Mouse (Mus musculus): ENCODE measurements around the gene Ltb. TPM values are rescaled to one million over a fixed set of nuclear protein-coding genes. Genes with fewer than 3 reads are reported as not detected.

Gene Ltb
- polyA plus RNA-seq, 1 experiment from 2014 or later: 0.24 TPM

DNA sequence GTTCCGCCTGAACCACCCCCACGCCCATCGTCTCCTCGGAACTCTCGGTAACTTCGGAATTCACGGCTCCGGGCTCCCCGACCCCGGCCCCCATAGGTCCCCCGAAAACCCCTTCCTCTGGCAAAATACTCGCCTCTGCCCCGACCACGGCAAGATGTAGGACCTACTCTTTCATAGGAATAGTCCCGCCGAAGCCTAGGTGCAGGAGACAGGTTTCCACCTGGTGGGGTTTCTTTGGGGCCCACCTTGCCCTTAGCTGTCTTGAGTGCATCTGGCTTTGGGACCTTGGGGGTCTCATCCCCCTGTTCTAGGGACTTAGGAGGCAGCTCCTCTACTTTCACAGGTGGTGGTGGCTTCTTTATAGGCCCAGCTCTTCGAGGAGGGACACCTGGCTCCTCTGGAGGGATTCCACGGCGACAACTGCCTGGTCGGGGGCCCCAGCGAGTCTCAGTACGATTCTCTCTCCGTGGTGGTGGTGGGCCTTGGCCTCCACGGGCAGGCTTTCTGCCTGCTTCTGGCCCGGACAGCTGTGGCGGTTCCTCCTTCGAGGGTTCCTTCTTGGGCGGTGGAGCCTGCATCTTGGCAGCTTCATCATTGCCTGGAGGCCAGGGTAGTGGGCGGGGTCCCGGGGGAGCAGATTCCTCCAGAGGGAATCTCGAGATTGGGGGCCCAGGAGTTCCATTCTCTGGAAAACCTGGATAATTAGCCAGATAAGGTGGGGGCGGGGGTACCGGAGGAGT, 37.6 kb upstream of the Ltb start:
- peaks cover 2% of the 10 kb centered on the region; the same call in 1 of the 2 replicates for H3K4me1 ChIP-seq (replicated peaks; ENCODE audit: control insufficient read depth, insufficient read depth, low read length)
- no peak overlapping the region for H3K9ac ChIP-seq (replicated peaks; ENCODE audit: low read depth, low read length)
- peaks cover 93% of the 10 kb centered on the region for H3K36me3 ChIP-seq (ENCODE audit: control insufficient read depth, insufficient read depth)
- no peak overlapping the region for H3K27ac ChIP-seq (ENCODE audit: low read length)
- ATAC-seq: no peak
- no peak overlapping the region for H3K4me2 ChIP-seq (ENCODE audit: low read length)
- H3K4me3 ChIP-seq (replicated peaks; ENCODE audit: low read length): no peak overlapping the region
- H3K9me3 ChIP-seq (ENCODE audit: control insufficient read depth, low read length): no peaks in the 10 kb centered on the region
- 89% methylated on average over 33 of the region's 33 CpGs for WGBS
- no peaks in the 10 kb centered on the region for H3K27me3 ChIP-seq (replicated peaks; ENCODE audit: control insufficient read depth, insufficient read depth, low read length)

DNA sequence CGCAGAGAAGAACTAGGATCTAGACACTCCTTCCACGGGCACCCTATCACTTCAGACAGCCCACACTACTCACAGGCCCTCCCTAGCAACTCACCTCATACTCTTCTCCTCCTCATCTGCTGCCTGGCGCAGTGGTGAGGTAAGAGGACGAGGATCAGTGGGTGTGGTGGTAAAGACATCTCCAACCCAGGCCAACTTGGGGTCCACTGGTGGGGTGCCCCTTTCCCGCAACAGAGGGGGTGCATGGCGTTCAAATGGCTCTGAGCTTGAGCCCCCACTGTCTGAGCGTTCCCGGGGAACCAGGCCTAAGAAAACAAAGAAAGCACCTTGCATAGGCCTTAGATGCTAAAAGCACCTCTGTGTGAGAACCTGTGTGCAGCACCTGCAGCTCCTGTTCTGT, 37.0 kb upstream of the Ltb start:
- H3K9me3 ChIP-seq (ENCODE audit: control insufficient read depth, low read length): no peaks in the 10 kb centered on the region
- ATAC-seq: no peak
- H3K4me3 ChIP-seq (replicated peaks; ENCODE audit: low read length): no peak overlapping the region
- WGBS: 93% methylated on average over 8 of the region's 8 CpGs
- no peak overlapping the region for H3K9ac ChIP-seq (replicated peaks; ENCODE audit: low read depth, low read length)
- no peak overlapping the region for H3K4me2 ChIP-seq (ENCODE audit: low read length)
- H3K27me3 ChIP-seq (replicated peaks; ENCODE audit: control insufficient read depth, insufficient read depth, low read length): no peaks in the 10 kb centered on the region
- peaks cover 7% of the 10 kb centered on the region for H3K4me1 ChIP-seq (replicated peaks; ENCODE audit: control insufficient read depth, insufficient read depth, low read length)
- no peak overlapping the region for H3K27ac ChIP-seq (ENCODE audit: low read length)
- H3K36me3 ChIP-seq (ENCODE audit: control insufficient read depth, insufficient read depth): peaks cover 90% of the 10 kb centered on the region

DNA sequence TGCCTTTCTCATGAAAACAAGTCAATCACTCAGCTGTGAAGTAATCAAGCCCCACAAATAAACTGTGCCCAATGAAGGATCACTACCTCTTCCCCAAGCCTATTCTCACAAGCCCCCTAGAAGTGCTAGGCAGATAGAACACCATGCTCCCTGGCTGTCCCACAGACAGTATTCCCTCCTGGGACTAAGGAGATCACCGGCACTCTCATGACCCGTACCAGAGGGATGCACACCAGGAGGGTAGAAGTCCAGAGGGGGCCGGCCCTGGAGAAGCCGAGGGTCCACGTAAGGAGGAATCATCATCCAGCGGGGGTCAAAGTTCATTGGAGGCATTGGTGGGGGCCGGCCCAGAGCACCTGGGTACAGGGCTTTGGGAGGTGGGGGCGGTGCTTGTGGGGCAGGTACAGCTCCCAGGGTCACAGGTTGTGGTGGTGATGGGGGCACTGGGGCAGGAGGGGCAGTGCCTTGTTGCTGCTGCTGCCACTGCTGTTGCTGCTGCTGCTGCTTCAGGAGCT, 36.5 kb upstream of the Ltb start:
- H3K9ac ChIP-seq (replicated peaks; ENCODE audit: low read depth, low read length): no peak overlapping the region
- H3K4me2 ChIP-seq (ENCODE audit: low read length): no peak overlapping the region
- H3K4me3 ChIP-seq (replicated peaks; ENCODE audit: low read length): no peak overlapping the region
- no peak overlapping the region for H3K27ac ChIP-seq (ENCODE audit: low read length)
- no peak for ATAC-seq
- no peaks in the 10 kb centered on the region for H3K27me3 ChIP-seq (replicated peaks; ENCODE audit: control insufficient read depth, insufficient read depth, low read length)
- no peaks in the 10 kb centered on the region for H3K9me3 ChIP-seq (ENCODE audit: control insufficient read depth, low read length)
- H3K4me1 ChIP-seq (replicated peaks; ENCODE audit: control insufficient read depth, insufficient read depth, low read length): peaks cover 11% of the 10 kb centered on the region
- peaks cover 85% of the 10 kb centered on the region for H3K36me3 ChIP-seq (ENCODE audit: control insufficient read depth, insufficient read depth)
- WGBS: 92% methylated on average over 8 of the region's 8 CpGs

DNA sequence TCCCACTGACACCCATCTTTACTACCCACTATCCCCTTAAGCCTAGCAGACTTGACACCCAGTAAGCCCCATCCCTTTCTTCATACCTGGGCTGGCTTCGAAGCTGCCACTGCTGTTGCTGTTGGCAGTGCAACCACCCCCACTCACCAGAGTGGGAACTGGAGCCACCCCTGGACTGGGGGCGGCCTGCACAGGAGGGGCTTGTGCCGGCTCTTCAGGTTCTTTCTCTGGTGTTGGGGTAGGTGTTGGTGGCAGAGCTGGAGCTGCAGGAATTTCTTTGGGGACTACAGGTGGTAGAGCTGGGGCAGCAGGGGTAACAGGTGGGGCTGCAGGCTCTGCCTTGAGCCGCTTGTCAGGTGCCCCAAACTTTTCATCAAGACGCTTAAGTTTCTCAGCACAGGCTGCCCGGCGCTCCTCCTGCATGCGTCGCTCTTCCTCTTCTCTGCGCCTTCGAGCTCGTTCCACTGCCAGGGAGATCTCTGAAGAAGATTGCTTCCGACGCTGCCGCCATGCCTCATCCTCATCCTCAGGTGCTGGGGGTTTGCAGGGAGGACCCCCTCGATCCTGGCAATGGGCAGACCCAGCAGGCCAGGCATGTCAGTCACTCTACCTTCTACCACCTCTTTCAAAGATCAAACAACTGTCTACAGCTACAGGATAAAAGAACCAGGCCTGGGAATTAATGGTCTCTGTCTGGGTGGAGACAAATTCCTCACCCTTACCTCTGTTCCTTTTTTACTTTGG, 35.2 kb upstream of the Ltb start:
- Histone ChIP-seq H3K9ac (replicated peaks; ENCODE audit: low read depth, low read length) (no peak overlapping the region), H3K27me3 (replicated peaks; ENCODE audit: control insufficient read depth, insufficient read depth, low read length) (no peaks in the 10 kb centered on the region), H3K9me3 (ENCODE audit: control insufficient read depth, low read length) (no peaks in the 10 kb centered on the region), H3K36me3 (ENCODE audit: control insufficient read depth, insufficient read depth) (peaks cover 72% of the 10 kb centered on the region), H3K4me3 (replicated peaks; ENCODE audit: low read length) (no peak overlapping the region), H3K27ac (ENCODE audit: low read length) (no peak overlapping the region), H3K4me2 (ENCODE audit: low read length) (no peak overlapping the region), H3K4me1 (replicated peaks; ENCODE audit: control insufficient read depth, insufficient read depth, low read length) (peaks cover 19% of the 10 kb centered on the region)
- ATAC-seq: no peak
- WGBS: 92% methylated on average over 16 of the region's 16 CpGs

DNA sequence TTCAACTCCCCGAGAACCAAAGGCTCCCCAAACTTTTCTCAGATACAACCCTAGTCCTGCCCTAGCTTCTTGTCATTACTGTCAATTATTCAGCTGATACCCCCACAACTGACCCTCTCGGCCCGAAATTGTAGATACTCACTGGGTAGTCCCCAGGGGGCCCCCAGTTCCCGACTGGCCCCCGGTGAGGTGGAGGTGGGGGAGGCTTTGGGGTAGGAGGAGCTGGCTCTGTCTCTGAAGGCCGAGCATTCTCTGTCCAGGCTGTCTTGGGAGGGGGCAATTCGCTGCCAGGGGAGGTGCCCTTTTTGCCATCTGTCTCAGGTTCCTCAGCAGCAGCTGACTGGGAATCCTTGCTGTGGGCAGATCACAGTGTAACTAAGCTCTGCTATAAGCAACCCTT, 34.6 kb upstream of the Ltb start:
- Histone ChIP-seq H3K9ac (replicated peaks; ENCODE audit: low read depth, low read length) (no peak overlapping the region), H3K27me3 (replicated peaks; ENCODE audit: control insufficient read depth, insufficient read depth, low read length) (no peaks in the 10 kb centered on the region), H3K4me3 (replicated peaks; ENCODE audit: low read length) (no peak overlapping the region), H3K36me3 (ENCODE audit: control insufficient read depth, insufficient read depth) (peaks cover 67% of the 10 kb centered on the region), H3K4me2 (ENCODE audit: low read length) (no peak overlapping the region), H3K9me3 (ENCODE audit: control insufficient read depth, low read length) (no peaks in the 10 kb centered on the region), H3K4me1 (replicated peaks; ENCODE audit: control insufficient read depth, insufficient read depth, low read length) (peaks cover 19% of the 10 kb centered on the region), H3K27ac (ENCODE audit: low read length) (no peak overlapping the region)
- 81% methylated on average over 7 of the region's 7 CpGs for WGBS
- ATAC-seq: no peak

DNA sequence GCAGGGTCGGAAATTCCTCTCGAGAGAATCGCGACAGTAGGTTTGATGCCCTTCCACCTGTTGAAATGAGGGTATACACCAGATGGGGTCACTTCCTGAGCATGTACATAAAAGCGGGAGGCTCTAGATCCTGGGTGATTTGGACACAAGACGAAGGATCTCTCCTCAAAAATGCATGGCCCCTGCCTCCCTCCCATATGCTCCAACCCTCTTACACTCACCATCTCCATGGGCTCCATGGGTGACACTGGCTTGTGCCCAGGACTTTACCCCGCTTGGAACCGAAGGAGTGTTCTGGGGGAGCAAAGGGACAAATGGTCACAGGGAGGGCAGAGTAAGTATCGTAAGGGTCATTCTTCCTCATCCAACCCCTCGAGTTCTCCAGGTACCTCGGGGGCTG, 32.8 kb upstream of the Ltb start:
- H3K4me2 ChIP-seq (ENCODE audit: low read length): no peak overlapping the region
- H3K27ac ChIP-seq (ENCODE audit: low read length): no peak overlapping the region
- H3K36me3 ChIP-seq (ENCODE audit: control insufficient read depth, insufficient read depth): peaks cover 50% of the 10 kb centered on the region
- no peak overlapping the region for H3K9ac ChIP-seq (replicated peaks; ENCODE audit: low read depth, low read length)
- H3K27me3 ChIP-seq (replicated peaks; ENCODE audit: control insufficient read depth, insufficient read depth, low read length): no peaks in the 10 kb centered on the region
- H3K9me3 ChIP-seq (ENCODE audit: control insufficient read depth, low read length): no peaks in the 10 kb centered on the region
- no peak for ATAC-seq
- 89% methylated on average over 11 of the region's 11 CpGs for WGBS
- peaks cover 27% of the 10 kb centered on the region for H3K4me1 ChIP-seq (replicated peaks; ENCODE audit: control insufficient read depth, insufficient read depth, low read length)
- no peak overlapping the region for H3K4me3 ChIP-seq (replicated peaks; ENCODE audit: low read length)

DNA sequence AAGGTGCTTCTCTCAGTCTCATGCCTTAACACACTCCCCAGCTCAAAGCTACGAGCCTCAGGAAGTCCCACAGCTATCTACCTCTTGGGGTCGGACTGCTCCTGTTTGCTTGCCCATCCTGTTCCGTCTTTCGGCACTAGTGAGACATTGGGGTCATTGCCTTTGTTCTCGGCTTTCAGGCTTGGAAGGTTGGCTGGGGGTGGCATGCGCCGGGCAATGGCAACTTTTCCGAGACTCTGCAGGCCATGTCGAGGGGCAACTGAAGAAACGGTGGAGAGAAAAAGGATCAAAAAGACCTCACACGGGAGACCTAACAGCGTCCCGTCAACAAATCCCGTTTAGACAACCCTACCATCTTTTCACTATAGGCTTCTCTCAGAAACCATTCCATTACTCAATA, 32.1 kb upstream of the Ltb start:
- Histone ChIP-seq H3K27ac (ENCODE audit: low read length) (no peak overlapping the region), H3K4me3 (replicated peaks; ENCODE audit: low read length) (peak overlapping the region; percentile 98), H3K4me2 (ENCODE audit: low read length) (peak overlapping the region; percentile 66), H3K9ac (replicated peaks; ENCODE audit: low read depth, low read length) (peak overlapping the region; percentile 100; the same call in 1 of the 2 replicates), H3K36me3 (ENCODE audit: control insufficient read depth, insufficient read depth) (peaks cover 44% of the 10 kb centered on the region), H3K27me3 (replicated peaks; ENCODE audit: control insufficient read depth, insufficient read depth, low read length) (no peaks in the 10 kb centered on the region), H3K4me1 (replicated peaks; ENCODE audit: control insufficient read depth, insufficient read depth, low read length) (peaks cover 28% of the 10 kb centered on the region), H3K9me3 (ENCODE audit: control insufficient read depth, low read length) (no peaks in the 10 kb centered on the region)
- WGBS: 73% methylated on average over 14 of the region's 14 CpGs
- ATAC-seq: no peak

DNA sequence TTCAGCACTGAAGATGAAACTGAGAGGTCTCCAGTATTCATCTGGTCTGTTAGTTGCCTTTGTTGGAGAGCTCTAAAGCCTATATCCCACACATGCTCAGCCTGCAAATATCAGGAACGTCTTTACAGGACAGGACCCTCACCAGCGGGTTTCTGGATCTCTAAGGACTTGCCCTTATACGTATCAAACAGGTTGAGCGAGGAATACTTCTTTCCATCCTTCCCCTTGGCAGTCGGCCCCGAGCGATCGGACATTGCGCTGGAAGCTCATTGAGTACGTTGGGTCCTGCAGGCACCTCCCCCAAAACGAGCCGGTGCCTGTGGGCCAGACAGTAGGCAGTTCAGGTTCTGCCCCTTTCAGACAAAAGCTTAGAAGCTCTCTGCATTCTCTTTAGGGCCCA, 31.5 kb upstream of the Ltb start:
- Histone ChIP-seq H3K9ac (replicated peaks; ENCODE audit: low read depth, low read length) (peak overlapping the region; percentile 100), H3K4me3 (replicated peaks; ENCODE audit: low read length) (peak overlapping the region; percentile 98), H3K27ac (ENCODE audit: low read length) (no peak overlapping the region), H3K4me2 (ENCODE audit: low read length) (peak overlapping the region; percentile 66), H3K36me3 (ENCODE audit: control insufficient read depth, insufficient read depth) (peaks cover 39% of the 10 kb centered on the region), H3K27me3 (replicated peaks; ENCODE audit: control insufficient read depth, insufficient read depth, low read length) (no peaks in the 10 kb centered on the region), H3K9me3 (ENCODE audit: control insufficient read depth, low read length) (no peaks in the 10 kb centered on the region), H3K4me1 (replicated peaks; ENCODE audit: control insufficient read depth, insufficient read depth, low read length) (peaks cover 28% of the 10 kb centered on the region)
- 33% methylated on average over 12 of the region's 12 CpGs for WGBS
- no peak for ATAC-seq

DNA sequence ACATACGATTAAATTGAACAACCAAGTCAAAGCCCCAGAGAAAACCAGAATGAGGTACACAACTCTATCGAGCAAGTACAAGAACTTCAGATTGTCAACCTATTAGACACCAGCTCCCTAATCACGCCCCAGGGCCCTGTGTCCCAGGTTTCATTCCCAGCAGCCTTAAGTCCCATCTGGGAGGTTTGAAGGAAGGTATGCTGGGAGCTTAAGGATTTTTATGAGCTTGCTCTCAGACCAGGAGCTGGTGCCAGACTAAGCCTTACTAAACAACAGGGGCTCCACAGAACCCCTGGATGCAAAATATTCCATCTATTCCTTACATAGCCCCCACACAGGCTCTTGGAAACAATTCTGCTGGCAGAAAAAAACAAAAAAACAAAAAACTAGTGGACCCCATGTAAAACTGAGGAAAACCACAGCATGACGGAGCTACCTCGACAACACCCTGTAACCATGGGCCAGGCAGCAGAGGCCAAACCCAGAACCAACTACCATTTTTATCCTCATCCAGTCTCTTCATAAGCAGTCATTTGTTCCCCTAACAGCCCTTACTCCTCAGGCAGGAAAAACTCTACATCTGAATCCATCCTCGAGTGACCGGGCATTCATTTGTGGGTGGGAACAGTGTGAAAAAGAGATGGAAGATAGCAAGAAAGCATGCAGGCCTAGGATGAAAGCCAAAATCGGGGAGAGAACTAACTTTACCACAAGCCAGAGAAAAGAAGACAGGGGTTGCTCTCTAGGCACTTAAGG, 30.7 kb upstream of the Ltb start:
- Histone ChIP-seq H3K4me3 (replicated peaks; ENCODE audit: low read length) (peak overlapping the region; percentile 98), H3K4me1 (replicated peaks; ENCODE audit: control insufficient read depth, insufficient read depth, low read length) (peaks cover 28% of the 10 kb centered on the region), H3K36me3 (ENCODE audit: control insufficient read depth, insufficient read depth) (peaks cover 32% of the 10 kb centered on the region), H3K4me2 (ENCODE audit: low read length) (peak overlapping the region; percentile 66), H3K9ac (replicated peaks; ENCODE audit: low read depth, low read length) (peak overlapping the region; percentile 100), H3K27ac (ENCODE audit: low read length) (peak overlapping the region; percentile 97), H3K27me3 (replicated peaks; ENCODE audit: control insufficient read depth, insufficient read depth, low read length) (no peaks in the 10 kb centered on the region), H3K9me3 (ENCODE audit: control insufficient read depth, low read length) (no peaks in the 10 kb centered on the region)
- ATAC-seq: no peak
- WGBS: 9% methylated on average over 8 of the region's 8 CpGs

Data from forebrain, embryonic 16.5 days (tissue).